Mouse (Mus musculus) lung, postnatal 0 days (tissue): ENCODE measurements at regions not wholly inside any gene's neighbourhood (a gene's known extent, or its start where the extent isn't known, plus 50 kb on each side); places are given as distances from the start of the nearest gene placed in this dataset.

Experiments
- ATAC-seq: fragments of 200-750 bp; cut with Nextera tagmentation; 2 replicates; pipeline ENCODE4 v1.8.0; 2017; ENCODE audit warnings: moderate library complexity
- DNase-seq: peaks from one replicate; pipeline ENCODE4 v3.0.0-alpha.2; 2016; ENCODE audit warnings: low spot score
- H3K27ac ChIP-seq: fragments of 300-500 bp; sonication (generic); 2 replicates; pipeline ENCODE4 v1.5.1; 2014; ENCODE audit warnings: antibody characterized with exemption, mild to moderate bottlenecking, low read length, mixed read lengths
- H3K27me3 ChIP-seq: fragments of 300-500 bp; sonication (generic); replicated peaks from 2 replicates; pipeline ENCODE4 v1.6.1; 2014; ENCODE audit warnings: low read length, mixed read lengths; ENCODE audit not compliant: insufficient read depth
- H3K36me3 ChIP-seq: fragments of 300-500 bp; sonication (generic); 2 replicates; pipeline ENCODE4 v1.6.1; 2014; ENCODE audit warnings: low read length, mixed read lengths; ENCODE audit not compliant: insufficient read depth
- H3K4me1 ChIP-seq: fragments of 300-500 bp; sonication (generic); 2 replicates; pipeline ENCODE4 v1.6.1; 2014; ENCODE audit warnings: antibody characterized with exemption, low read depth, low read length, mixed read lengths; ENCODE audit not compliant: insufficient read depth
- H3K4me2 ChIP-seq: fragments of 300-500 bp; sonication (generic); replicated peaks from 2 replicates; pipeline ENCODE4 v1.6.1; 2014; ENCODE audit warnings: low read depth, mild to moderate bottlenecking, low read length, moderate library complexity, mixed read lengths
- H3K4me3 ChIP-seq: fragments of 300-500 bp; sonication (generic); 2 replicates; pipeline ENCODE4 v1.5.1; 2014; ENCODE audit warnings: low read depth, low read length
- H3K9ac ChIP-seq: fragments of 300-500 bp; sonication (generic); replicated peaks from 2 replicates; pipeline ENCODE4 v1.6.1; 2014; ENCODE audit warnings: low read depth, mild to moderate bottlenecking
- H3K9me3 ChIP-seq: fragments of 300-500 bp; sonication (generic); 2 replicates; pipeline ENCODE4 v1.6.1; 2016; ENCODE audit warnings: low read length, mixed read lengths
- CTCF ChIP-seq: IDR thresholded peaks from 2 replicates; pipeline ENCODE4 v1.5.1; 2016; ENCODE audit warnings: antibody characterized with exemption, mild to moderate bottlenecking
- EP300 ChIP-seq: IDR thresholded peaks from 2 replicates; pipeline ENCODE4 v1.6.1; 2016; ENCODE audit warnings: antibody characterized with exemption, mild to moderate bottlenecking, control low read depth
- WGBS: fragments of 180-500 bp; shearing (Covaris S2); extraction: QIAGEN DNeasy Blood & Tissue Kit; methylation state at CpG from one replicate; pipeline ENCODE4 v1.1.7; 2014; 5-methylcytosine and 5-hydroxymethylcytosine counted together

DNA sequence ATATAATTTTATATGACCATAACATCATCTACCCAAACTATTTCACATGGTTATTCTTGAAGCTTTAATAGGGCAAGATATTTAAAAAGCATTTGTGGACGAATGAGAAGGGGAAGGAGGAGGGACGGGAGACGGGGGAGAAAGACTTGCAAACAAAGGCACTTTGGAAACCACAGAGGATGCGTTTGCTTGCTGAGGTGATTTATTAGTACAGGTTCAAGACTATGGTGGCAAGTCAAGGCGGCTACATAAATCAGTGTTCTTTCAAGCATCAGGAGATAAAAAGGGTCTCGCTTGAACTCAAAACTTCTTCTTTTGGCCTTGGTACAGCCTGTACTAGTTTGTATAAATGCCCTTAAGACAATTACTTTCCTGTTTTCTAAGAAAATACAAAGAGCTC lies 183.8 kb upstream of the Nr4a3 start:
- Histone ChIP-seq H3K4me2 (no peak overlapping the region), H3K27me3 (no peaks in the 10 kb centered on the region), H3K9me3 (no peaks in the 10 kb centered on the region), H3K4me1 (no peaks in the 10 kb centered on the region), H3K9ac (no peak overlapping the region), H3K4me3 (no peak overlapping the region), H3K27ac (no peak overlapping the region), H3K36me3 (no peaks in the 10 kb centered on the region)
- no peak for ATAC-seq
- TF ChIP-seq CTCF (no peak), EP300 (no peak)
- DNase-seq = no peak
- WGBS = 38% methylated on average over 6 of the region's 6 CpGs

- 89% methylated on average over 7 of the region's 7 CpGs for WGBS
These were observed 174.8 kb upstream of the Nr4a3 start for GRCm38 (mm10) chr4:47870010-47870637.

DNA sequence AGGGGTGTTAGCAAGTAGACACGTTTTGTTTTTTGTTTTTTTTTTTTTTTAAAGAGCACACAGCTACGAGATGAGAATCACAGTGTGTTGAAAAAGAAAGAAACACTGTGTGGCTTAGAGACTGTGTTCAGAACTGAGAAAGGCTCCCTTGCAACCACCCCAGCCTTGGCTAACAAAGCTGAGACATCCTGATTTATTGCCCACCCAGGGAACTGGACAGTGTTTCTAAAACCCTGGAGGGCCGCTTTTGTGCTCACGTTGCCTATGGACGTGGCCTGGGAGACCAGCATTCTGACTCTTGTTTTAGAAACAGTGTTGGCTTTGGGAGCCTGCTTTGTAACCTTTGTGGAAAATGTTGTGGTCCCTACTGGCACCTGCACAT lies 174.3 kb upstream of the Nr4a3 start:
- no peak for ATAC-seq
- Histone ChIP-seq H3K4me1 (no peaks in the 10 kb centered on the region), H3K4me2 (no peak overlapping the region), H3K27ac (no peak overlapping the region), H3K4me3 (no peak overlapping the region), H3K27me3 (no peaks in the 10 kb centered on the region), H3K9ac (no peak overlapping the region), H3K36me3 (no peaks in the 10 kb centered on the region), H3K9me3 (no peaks in the 10 kb centered on the region)
- TF ChIP-seq CTCF (no peak), EP300 (no peak)
- 57% methylated on average over 5 of the region's 5 CpGs for WGBS
- DNase-seq = no peak

More at GRCm38 (mm10) chr4:47870010-47870637, 174.8 kb upstream of the Nr4a3 start:
- H3K27me3 ChIP-seq = no peaks in the 10 kb centered on the region
- no peaks in the 10 kb centered on the region for H3K9me3 ChIP-seq
- no peak overlapping the region for H3K4me3 ChIP-seq
- no peaks in the 10 kb centered on the region for H3K4me1 ChIP-seq
- DNase-seq = no peak
- no peak overlapping the region for H3K9ac ChIP-seq
- no peak overlapping the region for H3K4me2 ChIP-seq
- H3K36me3 ChIP-seq = no peaks in the 10 kb centered on the region
- ATAC-seq = no peak
- TF ChIP-seq CTCF = no peak
- no peak for TF ChIP-seq EP300
- no peak overlapping the region for H3K27ac ChIP-seq

DNA sequence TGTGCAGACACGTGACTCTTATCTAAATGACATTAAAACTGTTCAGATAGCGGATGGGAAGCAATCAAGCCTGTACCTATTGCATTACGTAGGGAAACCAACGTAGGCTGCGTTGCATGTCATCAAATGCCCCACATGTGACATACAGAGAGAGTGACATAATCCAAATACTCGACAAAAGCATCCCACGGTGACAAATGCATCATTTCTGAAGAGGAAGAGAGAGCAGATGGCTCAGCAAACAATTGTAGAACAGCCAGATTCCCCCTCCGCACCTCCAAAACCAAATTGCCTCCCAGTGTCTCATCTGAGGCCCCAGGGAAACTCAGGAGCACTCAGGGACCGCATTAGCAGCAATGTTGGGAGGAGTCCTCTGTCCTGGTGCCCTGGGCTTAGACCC lies 163.4 kb upstream of the Nr4a3 start:
- Histone ChIP-seq H3K27ac (no peak overlapping the region), H3K4me2 (no peak overlapping the region), H3K36me3 (no peaks in the 10 kb centered on the region), H3K4me3 (no peak overlapping the region), H3K9me3 (no peaks in the 10 kb centered on the region), H3K4me1 (no peaks in the 10 kb centered on the region), H3K27me3 (no peaks in the 10 kb centered on the region), H3K9ac (no peak overlapping the region)
- WGBS = 57% methylated on average over 9 of the region's 9 CpGs
- no peak for DNase-seq
- no peak for TF ChIP-seq CTCF
- TF ChIP-seq EP300 = no peak
- no peak for ATAC-seq

DNA sequence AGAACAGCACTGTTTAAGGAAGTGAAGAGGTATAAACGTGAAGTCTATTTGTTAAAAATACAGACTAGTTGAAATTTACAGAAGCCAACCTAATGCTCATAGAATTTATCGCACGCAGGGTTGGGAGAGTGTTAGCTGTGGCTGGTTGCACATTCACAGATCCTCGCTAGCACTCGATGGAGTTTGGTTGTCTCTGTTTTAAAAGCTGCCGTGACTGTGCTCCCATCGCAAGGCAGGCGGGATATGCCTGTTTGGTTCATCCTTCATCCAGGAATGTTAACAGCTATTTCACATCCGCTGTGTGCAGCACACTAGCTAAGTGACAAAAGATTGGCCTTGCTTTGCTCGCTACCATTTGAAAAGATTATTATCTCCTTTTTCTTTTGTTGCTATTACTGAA lies 162.9 kb upstream of the Nr4a3 start:
- Histone ChIP-seq H3K36me3 (no peaks in the 10 kb centered on the region), H3K9ac (no peak overlapping the region), H3K27me3 (no peaks in the 10 kb centered on the region), H3K9me3 (no peaks in the 10 kb centered on the region), H3K4me1 (no peaks in the 10 kb centered on the region), H3K4me3 (no peak overlapping the region), H3K4me2 (no peak overlapping the region), H3K27ac (no peak overlapping the region)
- ATAC-seq (no peak), DNase-seq (peak; percentile 27)
- TF ChIP-seq EP300 (no peak), CTCF (no peak)
- 42% methylated on average over 10 of the region's 10 CpGs for WGBS

- no peak overlapping the region for H3K4me2 ChIP-seq
- TF ChIP-seq EP300 (no peak), CTCF (no peak)
- 64% methylated on average over 7 of the region's 7 CpGs for WGBS
- no peak overlapping the region for H3K4me3 ChIP-seq
- H3K27me3 ChIP-seq = no peaks in the 10 kb centered on the region
- ATAC-seq = no peak
- H3K9me3 ChIP-seq = no peaks in the 10 kb centered on the region
- H3K27ac ChIP-seq = no peak overlapping the region
- H3K36me3 ChIP-seq = no peaks in the 10 kb centered on the region
- no peak overlapping the region for H3K9ac ChIP-seq
- DNase-seq = no peak
- H3K4me1 ChIP-seq = no peaks in the 10 kb centered on the region
These were observed 145.4 kb upstream of the Nr4a3 start for GRCm38 (mm10) chr4:47899579-47899978.

- no peak for TF ChIP-seq CTCF
- TF ChIP-seq EP300 = no peak
- Histone ChIP-seq H3K27me3 (no peaks in the 10 kb centered on the region), H3K9ac (no peak overlapping the region), H3K4me2 (no peak overlapping the region), H3K9me3 (no peaks in the 10 kb centered on the region), H3K36me3 (no peaks in the 10 kb centered on the region), H3K4me3 (no peak overlapping the region), H3K4me1 (no peaks in the 10 kb centered on the region), H3K27ac (no peak overlapping the region)
- ATAC-seq (no peak), DNase-seq (no peak)
- 92% methylated on average over 12 of the region's 12 CpGs for WGBS
These were observed 142.2 kb upstream of the Nr4a3 start for GRCm38 (mm10) chr4:47902749-47903148.
